Mouse (Mus musculus) thymus, adult 2 months (tissue): Measurements from ENCODE around the gene Uqcrc1.

Experiments used
- CTCF ChIP-seq: fragments of 200-500 bp; IDR thresholded peaks from 2 replicates; pipeline ENCODE4 v1.5.1; 2012; ENCODE audit warnings: mild to moderate bottlenecking, control low read depth, low read length, moderate library complexity, borderline replicate concordance; ENCODE audit not compliant: control insufficient read depth, poor library complexity, insufficient read depth; ENCODE audit errors: extremely low read depth
- POLR2A ChIP-seq: fragments of 200-500 bp; IDR thresholded peaks from 2 replicates; pipeline ENCODE4 v1.6.1; 2012; ENCODE audit warnings: mild to moderate bottlenecking, low read length, control low read depth, moderate library complexity; ENCODE audit not compliant: control insufficient read depth, poor library complexity, insufficient read depth; ENCODE audit errors: extremely low read depth

DNA sequence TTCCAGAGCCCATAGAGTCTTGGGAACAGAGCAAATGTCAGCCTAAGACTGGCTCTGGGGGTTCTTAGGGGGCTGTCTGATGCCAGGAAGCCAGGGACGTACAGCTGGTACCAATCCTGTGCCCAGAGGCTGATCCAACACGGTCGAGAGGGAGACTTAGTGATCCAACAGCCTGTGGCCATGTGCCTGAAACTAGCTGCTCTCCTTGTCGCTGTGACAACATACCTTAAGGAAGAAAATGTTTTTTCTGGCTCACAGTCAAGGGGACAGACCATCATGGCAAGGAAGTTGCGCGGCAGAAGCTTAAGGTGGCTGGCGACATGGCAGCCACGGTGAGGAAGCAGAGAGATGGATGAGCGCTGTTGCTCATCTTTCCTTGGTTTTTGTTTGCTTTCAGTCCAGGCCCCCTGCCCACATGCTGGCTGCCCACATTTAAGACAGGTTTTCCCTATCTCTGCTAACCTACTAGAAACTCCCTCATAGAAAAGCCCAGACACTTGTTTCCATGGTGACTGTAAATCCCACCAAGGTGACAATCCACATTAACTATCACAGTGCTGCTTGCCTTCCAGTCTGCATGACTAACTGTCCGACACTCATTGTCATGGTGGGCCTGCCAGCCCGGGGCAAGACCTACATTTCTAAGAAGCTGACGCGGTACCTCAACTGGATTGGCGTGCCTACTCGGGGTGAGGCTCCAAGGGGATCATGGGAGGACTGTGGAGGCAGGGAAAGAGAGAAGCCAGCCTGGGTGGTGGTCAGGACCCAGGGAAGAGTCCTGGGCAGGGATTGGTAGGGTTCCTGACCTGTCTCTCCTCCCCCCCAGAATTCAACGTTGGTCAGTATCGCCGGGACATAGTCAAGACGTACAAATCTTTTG lies 62.1 kb downstream of the Uqcrc1 start:
- TF ChIP-seq POLR2A (no peak), CTCF (no peak)
